Mouse (Mus musculus): ENCODE results near the gene Prune1.
A peak's percentile ranks its signal among the peaks of the same experiment; 100 is the strongest.

The Prune1 gene

DNA sequence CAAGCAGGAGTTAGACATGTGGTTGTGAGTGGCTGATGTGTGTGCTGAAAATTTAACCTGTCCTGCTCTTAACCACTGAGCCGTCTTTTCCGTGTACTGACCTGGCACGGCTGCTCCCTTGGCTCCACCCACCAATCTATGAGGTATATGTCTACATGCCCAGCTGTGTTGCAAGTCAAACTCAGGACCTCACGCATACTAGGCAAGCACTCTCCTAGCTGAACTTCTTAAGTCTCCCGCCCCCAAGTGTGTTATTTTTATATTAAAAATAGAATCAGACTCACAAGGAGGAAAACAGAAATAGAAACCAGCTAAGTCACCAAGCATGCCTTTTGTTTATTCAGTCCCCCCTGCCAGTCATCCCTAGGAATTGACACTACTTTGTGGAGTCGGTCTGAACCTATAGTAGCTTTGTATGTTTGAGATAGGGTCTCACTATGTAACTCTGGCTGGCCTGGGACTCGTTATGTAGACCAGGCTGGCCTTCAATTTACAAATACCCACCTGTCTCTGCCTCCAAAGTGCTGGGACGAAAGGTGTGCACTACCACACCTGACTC, 44.3 kb downstream of the Prune1 start:
- no peak for DNase-seq (ENCODE audit: low spot score in 2 of 2)

DNA sequence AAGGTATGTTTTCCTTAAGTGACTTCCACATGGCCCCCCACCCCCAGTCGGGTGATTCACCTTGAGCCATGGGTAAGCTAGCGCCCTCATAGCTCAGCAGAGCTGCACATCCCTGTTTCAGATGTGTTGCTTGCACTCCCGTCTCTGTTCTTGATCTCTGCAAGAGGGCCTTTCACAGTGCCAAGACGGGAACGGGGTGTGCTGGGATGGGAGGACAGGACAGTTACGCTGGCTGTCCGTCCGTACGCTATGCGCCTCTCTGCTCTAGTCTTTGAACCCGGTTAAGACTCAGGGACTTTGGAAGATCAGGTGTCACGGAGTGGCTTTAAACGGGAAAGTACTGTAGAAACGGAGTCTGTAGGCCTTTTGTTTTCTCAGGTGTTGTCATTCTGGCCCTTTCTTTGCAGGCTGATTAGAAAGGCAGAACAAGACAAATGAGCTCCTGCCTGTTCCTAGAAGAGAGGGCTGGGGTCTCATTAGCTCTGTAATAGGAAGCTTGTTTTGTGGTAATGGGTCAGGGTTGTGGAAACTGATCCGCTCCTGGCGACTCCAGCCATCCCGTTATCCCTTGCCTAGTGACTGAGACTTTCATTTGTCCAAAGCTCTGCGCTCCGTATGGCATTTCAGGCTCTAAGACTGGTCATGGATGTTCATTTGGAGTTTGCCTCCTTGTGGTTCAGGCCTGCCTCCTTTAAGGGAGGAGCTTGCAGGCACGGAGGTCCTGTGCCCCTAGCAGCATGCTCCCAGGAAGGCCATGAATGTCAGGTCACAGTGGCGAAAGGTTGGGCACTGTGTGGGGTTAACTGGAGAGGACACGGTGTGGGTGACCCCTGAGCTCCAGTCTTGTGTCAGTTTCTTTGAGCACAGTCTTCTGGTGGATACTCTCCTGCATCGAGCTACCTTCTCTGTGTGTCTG, 46.2 kb downstream of the Prune1 start:
- DNase-seq (ENCODE audit: low spot score in 2 of 2) = no peak

DNA sequence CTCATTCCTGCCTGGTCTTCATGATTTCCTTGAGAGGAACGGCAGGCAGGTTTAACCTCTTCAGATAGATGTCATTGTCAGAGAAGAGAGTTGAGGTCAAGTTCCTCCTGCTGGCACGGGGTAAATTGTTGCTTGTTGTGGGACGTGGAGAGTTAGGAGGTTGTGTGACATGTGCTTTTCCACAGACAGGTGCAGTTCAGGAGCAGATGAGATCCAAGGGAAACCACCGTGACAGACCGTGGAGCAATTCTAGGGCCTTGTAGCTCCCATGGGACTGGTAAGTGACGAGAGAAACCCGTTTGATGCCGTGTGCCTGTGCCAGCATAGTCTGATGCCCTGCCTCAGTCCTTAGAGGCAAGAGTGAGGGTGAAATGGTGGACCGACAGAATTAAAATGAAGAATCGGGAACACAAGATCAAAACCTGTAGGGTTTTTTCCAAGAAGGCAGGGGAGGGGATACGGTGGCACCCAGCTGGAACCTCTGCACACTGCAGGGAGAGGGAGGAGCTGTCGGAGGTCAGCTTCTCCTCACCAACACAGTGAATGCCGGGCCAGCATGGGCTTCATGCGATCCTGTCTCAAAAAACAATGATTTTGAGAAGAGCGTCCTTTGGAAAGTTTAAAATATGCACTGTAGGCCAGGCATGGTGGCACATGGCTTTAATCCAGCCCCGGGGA, 48.4 kb downstream of the Prune1 start:
- DNase-seq (ENCODE audit: low spot score in 2 of 2) = no peak

DNA sequence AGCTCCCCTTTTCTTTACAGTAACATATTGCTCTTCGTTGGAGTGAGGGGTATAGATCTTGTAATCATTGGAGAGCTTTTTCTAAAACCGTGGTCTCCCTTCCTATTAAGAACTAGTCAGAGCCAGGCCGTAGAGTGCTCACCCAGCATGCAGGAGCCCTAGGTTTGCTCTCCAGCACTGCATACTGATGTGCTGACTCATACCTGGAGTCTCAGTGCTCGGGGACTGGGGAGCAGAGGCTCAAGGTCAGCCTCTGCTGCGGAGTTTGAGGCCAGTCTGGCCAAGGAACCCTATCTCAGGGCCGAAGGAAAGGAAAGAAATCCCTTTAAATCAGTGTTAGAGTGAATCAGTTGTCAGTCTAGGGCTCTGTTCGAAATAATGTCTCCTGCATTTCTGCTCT, 49.1 kb downstream of the Prune1 start:
- no peak for DNase-seq (ENCODE audit: low spot score in 2 of 2)

DNA sequence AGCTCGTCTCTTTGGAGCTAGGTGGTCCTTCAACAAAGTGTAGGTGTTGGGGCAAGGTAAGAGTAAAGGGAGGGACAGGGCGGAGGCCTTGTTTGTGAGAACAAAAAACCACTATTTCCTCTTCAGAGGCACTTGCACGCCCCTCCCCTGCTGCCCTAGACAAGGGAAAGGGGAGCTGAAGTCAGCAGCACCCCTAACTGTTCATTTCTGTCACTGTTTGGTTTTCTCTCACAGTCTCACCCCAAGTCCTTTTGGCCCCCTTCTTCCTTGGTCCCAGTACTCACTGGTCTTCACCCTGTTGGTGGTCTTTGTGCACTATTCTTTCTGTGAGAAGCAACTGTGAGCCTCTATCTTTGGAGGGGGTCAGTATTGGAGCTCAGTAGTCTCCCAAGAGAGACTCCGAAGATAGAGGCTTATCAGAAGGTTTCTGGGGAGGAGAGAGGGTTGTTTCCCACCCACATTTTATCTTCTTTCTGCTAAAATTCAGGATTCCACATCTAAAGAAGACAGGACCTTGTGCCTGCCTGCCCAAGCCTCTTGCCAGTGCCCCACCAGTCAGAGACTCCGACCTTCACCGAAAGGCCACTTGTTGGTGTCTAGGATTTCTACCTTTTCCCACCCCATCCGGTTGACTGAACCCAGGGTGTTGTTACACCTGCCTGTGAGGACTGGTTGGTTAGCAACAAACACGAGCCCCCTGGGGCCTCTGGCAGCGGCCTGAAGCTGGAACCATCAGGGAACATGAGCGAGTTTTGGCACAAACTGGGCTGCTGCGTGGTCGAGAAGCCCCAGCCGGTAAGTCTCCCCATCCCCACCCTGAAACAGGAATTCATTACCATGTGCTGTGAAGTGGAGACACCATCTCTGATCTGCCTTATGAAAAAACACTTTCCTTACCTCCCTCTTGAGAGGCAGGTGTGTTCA, 50.3 kb downstream of the Prune1 start, which contains the start of gene Mllt11:
Mllt11 (minus strand) TSS at position 874 of the 924 bp plus-strand sequence.
- DNase-seq (ENCODE audit: low spot score in 2 of 2) = peak; percentile 57 to 75

DNA sequence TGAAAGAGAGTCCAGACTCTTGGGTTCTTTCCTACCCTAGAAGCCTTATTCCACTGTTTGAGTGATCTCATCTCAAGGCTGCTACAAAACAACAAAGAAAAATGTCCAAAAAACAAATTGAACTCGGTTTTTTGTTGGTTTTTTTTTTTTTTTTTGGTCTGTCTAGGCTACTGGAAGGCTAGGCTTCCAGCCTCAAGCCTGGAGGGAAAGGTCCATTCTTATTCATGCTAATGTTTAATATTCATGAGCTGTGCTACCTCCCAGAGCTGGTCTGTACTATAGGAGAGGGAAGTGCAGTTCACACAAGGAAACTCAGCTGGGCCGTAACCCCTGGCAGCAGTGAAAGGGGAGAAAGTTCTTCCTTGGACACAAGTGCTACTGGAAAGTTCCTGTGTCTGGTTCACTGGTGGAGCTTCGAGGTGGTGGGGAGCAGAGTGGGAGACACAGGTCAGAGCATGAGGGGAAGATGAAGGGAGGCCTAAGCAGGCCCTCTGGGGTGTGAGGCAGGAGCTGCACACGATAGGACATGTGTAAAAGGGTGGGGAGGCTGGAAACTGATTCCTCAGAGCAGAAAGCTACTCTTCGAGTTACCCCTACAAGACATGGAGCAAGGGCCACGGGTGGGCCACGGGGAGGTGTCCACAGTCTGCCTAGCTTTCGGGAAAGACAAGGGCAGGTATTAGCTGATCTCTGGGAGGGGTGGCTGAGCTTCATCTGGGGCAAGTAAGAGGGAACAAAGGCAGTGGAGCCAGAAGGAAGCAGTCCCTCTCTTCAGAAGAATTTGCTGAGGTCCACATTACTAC, 51.2 kb downstream of the Prune1 start:
- DNase-seq (ENCODE audit: low spot score in 2 of 2) = peak; percentile 38 to 74

DNA sequence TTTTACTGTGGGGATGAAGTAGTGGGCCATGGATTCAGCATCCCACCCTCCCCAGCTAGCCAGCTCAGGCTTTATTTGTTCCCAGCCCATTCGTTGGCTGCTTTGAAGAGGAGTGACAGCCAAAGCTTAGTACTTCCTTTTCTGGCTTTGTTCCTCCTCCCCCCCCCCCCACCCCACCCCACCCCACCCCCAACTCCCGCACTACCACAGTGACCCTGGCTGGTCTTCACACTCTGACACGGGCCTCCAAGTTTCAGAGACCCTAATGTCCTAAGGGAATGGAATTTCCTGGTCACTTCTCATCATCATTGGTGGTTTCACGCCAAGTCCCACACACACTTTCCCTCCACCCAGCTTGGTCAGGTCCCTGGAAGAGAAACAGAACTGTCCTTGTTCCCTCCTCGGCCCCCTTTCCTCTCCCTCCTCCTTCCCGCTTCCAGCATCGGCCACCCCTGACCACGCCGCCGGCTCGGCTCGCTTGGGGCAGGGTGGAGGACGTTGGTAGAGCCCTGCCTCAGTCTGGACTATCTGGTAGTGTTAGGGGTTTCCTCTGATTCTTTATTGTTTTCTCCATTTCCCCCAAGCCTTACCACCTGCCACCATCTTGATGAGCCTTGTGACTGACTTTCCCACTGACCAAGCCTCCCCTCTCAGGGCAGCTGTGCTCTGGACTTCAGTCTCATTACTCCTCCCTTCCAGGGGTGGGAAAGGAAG, 51.9 kb downstream of the Prune1 start:
- DNase-seq (ENCODE audit: low spot score in 2 of 2) = peak; percentile 52 to 79

DNA sequence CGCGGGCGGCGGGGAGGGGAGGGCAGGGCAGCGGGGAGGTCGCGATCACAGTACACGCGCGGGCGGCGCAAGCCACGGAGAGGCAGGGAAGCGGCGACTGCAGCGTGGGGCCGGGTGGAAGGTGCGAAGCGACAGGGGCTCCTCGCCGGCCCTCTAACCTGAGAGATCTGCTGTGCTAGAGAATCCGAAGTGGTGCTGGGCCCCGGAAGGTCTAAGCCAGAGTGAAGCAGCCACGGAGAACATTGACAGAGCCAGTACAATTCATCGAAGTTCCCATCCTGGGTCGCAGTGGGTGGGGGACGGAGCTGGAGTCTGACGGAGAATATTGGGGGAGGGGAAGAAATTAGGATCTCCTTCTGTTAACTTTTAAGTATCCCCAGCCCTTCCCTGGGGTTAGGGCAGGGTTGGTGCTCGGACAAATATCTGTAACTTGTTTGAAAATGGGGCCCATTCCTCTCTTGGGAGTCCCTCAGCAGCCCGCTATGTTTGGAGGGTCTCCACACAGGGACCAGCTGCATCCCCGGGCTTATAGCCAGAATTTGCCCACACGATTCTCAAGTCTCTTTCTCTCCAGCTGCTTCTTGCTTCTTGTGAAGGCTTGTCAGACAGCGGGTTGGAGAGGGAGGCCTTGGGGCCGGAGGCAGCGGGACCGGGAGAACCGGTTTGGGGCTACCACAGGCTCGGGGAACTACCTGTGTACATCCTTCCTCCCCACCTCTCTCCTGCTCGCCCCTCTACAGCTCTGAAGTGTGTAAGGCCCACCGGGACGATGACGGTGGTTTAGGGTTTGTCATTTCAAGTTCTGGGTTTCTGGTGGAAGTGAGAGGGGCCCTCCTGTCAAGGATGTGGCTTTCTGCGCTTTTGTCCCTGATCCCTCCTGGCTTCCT, 52.7 kb downstream of the Prune1 start:
- peak; percentile 48 to 79 for DNase-seq (ENCODE audit: low spot score in 2 of 2)

DNA sequence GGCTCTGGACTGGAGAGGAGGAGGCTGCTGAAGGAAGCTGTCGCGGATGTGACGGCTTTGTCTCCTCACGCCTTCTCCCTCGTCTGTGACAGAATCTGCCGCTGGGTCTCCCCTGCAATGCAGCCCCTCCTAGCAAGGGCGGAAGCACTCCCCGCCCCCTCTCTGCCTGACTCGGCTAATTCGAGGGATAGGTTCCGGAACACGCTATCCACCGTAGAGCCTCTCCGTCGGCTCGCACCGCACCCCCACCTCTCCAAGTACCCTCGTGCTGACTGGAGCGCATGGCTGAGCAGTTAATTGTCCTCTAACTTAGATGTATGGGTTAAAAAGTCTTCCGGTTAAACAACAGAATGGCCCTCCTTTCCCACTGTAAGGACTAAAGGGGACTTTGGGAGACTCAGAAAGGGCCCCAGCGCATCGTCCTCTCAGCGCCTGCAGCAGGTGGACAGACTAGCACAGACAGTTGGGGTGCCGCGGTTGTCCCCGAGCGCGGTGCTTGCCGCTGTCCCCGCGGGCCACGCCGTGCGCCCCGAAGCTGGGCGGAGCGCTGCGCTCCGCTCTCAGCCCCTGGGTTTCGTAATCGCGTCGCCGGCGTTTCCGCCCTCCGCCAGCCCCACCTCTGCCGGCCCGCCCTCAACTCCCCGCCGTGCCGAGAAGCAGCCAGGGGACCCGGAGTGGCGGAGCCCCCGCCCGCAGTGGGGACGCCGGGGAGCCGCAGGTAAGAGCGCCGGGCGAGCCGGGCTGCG, 53.6 kb downstream of the Prune1 start, which contains the start of gene Cdc42se1:
Cdc42se1 (plus strand) TSS at position 585 of the 746 bp plus-strand sequence.
- peak; percentile 89 to 95 for DNase-seq (ENCODE audit: low spot score in 2 of 2)

DNA sequence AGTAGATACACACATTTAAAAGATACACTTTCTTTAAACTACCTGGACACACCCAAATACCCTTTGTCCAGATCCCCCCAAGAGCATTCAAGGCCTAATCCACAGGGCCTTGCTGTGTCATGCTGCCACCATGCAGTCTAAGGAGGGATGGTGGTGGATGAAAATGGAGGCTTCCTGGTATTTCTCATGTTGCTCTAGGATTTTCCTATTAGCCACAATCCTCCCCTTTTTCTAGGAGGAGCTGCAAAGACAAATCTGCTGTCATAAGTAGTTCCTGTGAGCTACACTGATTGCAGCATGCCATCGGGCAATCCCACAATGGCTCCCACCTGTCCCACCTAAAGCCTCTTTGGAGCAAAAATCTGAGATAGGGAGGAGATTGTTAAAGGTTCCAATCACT, 54.7 kb downstream of the Prune1 start:
- DNase-seq (ENCODE audit: low spot score in 2 of 2) = no peak

DNA sequence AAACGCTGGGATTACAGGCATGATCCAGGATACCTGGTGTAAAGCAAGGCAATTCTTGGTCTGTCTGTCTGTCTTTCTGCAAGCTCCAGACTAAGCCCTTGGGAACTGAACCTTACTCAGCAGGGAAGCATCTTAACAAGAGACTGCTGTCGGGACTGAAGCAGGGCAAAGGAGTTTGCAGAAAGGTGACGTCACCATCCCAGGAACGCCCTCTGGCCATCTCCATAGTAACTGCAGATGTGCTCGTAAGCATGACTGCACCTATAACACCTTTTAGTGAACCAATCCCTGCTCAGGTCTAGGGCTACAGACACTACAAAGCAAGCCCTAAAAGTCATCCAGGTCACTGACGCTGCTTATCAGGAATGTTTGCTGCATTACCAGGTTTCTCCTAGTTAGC, 57.6 kb downstream of the Prune1 start:
- no peak for DNase-seq (ENCODE audit: low spot score in 2 of 2)

DNA sequence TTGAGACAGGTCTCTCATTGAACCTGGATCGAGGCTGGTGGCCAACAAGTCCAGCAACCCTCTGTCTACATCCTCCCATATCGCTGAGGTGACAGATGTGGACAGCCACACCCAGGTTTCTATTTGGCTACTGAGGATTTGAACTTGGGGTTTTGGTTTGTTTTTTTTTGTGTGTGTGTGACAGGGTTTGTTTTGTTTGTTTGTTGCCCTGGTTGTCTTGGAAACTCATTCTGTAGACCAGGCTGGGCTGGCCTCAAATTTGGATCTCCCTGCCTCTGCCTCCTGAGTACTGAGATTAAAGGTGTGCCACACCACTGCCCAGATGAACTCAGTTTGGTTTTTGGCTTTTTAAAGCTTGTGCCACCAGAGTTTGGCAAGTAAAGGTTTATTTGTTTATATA, 58.8 kb downstream of the Prune1 start:
- DNase-seq (ENCODE audit: low spot score in 2 of 2) = no peak

DNA sequence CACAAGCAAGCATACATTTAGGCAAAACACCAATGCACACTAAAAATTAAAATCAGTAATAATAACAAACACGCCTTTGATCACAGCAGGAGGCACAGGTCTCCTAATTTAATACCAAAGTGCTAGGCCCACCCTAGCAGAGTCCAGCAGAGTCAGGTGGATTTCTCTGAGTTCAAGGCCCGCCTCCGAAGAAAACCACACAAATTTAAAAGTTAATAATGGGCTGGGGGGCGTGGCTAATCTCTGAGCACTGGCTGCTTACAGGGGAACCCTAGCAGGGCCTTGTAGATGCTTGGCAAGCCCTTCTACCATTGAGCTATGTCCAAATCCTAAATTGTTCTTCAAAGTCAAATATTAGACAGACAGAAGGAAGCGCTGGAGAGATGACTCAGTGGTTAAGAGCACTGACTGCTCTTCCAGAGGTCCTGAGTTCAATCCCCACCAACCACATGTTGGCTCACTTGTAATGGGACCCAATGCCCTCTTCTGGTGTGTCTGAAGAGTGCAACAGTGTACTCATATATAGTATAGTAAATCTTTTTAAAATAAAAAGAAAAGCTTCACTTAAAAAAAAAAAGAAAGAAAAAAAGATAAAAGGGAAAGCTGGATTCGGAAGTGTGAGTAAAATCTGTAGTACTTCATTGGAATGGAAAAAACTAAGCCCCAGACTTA, 63.3 kb downstream of the Prune1 start:
- DNase-seq (ENCODE audit: low spot score in 2 of 2) = peak; percentile 60 to 76

DNA sequence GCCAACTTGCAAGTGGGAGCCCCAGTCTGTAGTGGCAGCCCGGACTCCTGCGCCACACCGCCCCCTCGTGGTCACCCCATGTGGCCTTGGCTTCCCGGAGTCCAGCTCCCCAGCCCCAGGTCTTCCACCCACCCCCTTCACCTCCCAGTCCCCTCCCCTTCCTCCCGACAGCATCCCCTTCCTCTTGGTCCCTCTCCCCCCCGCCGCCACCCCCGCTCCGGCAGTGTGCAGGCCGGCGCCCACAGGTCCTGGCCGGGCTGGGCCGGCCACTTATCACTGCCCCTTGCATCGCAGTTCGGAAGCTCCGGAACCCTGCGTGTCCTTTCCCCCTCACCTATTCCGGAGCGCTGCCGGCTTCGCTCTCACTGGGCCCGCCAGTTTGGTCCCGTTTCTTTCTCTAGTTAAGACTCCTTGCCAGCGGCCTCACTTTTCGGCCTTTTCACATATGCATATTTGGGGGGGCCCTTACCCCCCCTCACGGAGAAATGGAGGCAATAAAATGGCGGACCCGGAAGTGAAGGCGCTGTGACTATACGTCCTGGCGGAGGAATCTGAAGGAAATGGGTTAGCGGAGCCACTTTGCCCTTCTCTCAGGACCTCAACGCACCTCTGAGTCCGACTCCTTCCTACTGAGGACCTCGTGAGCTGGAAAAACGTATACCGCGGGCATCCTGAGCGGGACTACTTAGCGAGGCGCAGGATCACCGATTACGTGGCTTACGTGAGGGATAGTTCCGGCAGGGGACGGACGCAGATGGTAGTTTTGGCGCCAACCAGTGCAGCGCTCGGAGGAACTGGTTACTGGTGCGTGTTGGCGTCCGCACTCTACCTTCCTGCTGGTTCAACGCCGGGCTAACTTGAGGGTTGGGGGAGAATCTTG, 64.4 kb downstream of the Prune1 start, which contains the start of gene Gabpb2:
Gabpb2 (minus strand) TSS at position 662 of the 880 bp plus-strand sequence.
- peak; percentile 97 to 100 for DNase-seq (ENCODE audit: low spot score in 2 of 2)

DNA sequence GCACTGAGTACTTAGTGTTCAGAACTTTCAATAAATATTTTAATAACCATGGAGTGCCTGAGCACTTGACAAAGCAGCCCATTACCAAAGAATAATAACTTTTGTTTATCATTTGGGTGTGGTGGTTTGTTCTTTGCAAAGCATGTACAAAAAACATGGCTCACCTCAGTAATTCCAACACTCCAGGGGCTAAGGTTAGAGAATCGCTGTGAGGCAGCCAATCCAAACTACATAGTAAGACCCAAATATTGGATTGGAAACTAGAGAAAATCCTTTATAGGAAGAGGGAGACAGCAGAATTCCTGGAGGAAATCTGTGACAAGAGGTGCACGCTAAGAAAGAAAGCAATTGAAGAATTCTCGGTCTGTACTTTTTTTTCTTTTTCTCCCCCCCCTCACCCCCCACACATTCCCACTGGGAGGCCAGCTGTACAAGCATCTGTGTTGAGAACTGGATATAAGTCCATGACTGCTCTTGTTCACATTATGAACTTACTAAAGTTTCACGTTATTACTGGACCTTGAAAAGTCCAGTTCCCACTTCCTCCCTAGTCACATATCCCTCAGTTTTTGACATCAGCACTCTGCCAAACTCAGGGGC, 65.1 kb downstream of the Prune1 start:
- DNase-seq (ENCODE audit: low spot score in 2 of 2) = no peak

DNA sequence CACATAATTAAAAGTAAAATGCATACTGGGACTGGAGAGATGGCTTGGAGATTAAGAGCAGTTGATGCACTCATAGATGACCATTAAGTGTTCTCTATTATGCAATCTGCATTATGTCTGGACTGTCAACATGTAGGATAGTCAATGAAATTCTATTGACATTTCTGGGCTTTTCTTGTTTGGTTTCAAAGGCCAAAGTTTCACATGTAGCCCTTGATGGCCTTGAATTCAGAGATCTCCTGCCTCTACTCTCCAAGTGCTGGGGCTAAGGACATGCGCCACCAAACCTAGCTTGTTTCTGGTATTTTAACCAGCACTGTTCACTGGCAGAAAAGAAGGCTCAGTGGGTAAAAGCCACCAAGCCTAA, 68.3 kb downstream of the Prune1 start:
- no peak for DNase-seq (ENCODE audit: low spot score in 2 of 2)
